Mouse (Mus musculus): Measurements from ENCODE around the gene Hand2. TPM values are rescaled to one million over a fixed set of nuclear protein-coding genes. Genes with fewer than 3 reads are reported as not detected.

The Hand2 gene
- polyA plus RNA-seq, 1 experiment: not detected

DNA sequence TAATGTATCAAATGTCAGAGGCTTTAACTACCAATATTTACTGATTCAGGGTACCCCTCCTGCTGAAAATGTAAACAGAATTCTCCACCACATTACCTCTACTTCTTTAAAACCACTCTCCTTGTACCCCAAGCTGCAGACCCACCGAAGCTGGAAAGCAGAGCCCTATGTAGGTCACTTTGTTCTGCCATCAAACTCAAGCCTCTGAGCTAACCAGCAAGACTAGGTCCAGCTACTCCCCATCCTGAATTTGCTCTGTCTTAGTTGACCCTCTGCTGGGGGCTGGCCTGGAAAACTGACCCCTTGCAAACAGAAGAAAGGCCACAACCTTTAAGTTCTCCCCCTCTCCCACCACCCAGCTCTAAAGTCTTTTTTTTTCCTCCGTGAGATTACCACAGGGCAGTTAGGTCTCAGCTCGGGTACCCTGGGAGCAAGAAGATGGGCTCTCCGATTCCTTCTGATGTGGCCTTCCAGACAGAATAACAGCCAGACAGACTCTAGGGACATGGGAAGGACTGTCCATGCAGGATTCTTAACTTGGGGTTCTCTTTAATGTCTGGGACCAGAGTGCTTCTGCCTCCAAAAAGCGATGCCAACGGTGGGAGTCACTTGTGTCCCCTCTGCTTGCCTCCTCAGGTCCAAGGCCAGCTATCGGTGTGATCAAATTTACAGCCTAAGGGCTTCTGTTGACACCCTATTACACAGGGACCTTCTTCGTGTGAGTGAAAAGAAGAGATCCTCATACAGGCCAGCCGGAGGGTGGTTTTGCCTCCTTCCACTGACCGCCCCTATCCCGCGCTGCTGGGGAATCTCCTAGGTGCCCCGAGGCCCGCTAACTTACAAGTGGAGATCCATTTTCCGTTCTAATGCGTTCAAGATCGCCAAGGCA is 1.4 kb upstream of the Hand2 start:
- no peak overlapping the region for H3K4me3 ChIP-seq (ENCODE audit: insufficient read depth, low read depth, low read length)
- no peaks in the 10 kb centered on the region for H3K4me1 ChIP-seq (ENCODE audit: control insufficient read depth, insufficient read depth, insufficient read length, low read length)
- H3K27ac ChIP-seq (replicated peaks; ENCODE audit: low read depth, low read length): no peak overlapping the region

GRCm38 (mm10) chr8:57319981-57320585 is 700 bp upstream of the Hand2 start:
- Histone ChIP-seq H3K4me1 (ENCODE audit: control insufficient read depth, insufficient read depth, insufficient read length, low read length) (no peaks in the 10 kb centered on the region), H3K4me3 (ENCODE audit: insufficient read depth, low read depth, low read length) (no peak overlapping the region), H3K27ac (replicated peaks; ENCODE audit: low read depth, low read length) (no peak overlapping the region)

GRCm38 (mm10) chr8:57321898-57322895 is 1.4 kb downstream of the Hand2 start:
- H3K4me1 ChIP-seq (ENCODE audit: control insufficient read depth, insufficient read depth, insufficient read length, low read length): no peaks in the 10 kb centered on the region
- H3K27ac ChIP-seq (replicated peaks; ENCODE audit: low read depth, low read length): no peak overlapping the region
- no peak overlapping the region for H3K4me3 ChIP-seq (ENCODE audit: insufficient read depth, low read depth, low read length)

- Histone ChIP-seq H3K4me1 (ENCODE audit: control insufficient read depth, insufficient read depth, insufficient read length, low read length) (no peaks in the 10 kb centered on the region), H3K4me3 (ENCODE audit: insufficient read depth, low read depth, low read length) (no peak overlapping the region), H3K27ac (replicated peaks; ENCODE audit: low read depth, low read length) (no peak overlapping the region)
Observed at GRCm38 (mm10) chr8:57322961-57323941, 2.5 kb downstream of the Hand2 start.

GRCm38 (mm10) chr8:57324091-57324490 is 3.3 kb downstream of the Hand2 start:
- H3K4me3 ChIP-seq (ENCODE audit: insufficient read depth, low read depth, low read length): no peak overlapping the region
- H3K27ac ChIP-seq (replicated peaks; ENCODE audit: low read depth, low read length): no peak overlapping the region
- no peaks in the 10 kb centered on the region for H3K4me1 ChIP-seq (ENCODE audit: control insufficient read depth, insufficient read depth, insufficient read length, low read length)

- Histone ChIP-seq H3K4me1 (ENCODE audit: control insufficient read depth, insufficient read depth, insufficient read length, low read length) (no peaks in the 10 kb centered on the region), H3K27ac (replicated peaks; ENCODE audit: low read depth, low read length) (no peak overlapping the region), H3K4me3 (ENCODE audit: insufficient read depth, low read depth, low read length) (no peak overlapping the region)
Observed at GRCm38 (mm10) chr8:57324671-57325070, 3.9 kb downstream of the Hand2 start.

GRCm38 (mm10) chr8:57325111-57325891 is 4.5 kb downstream of the Hand2 start:
- H3K4me1 ChIP-seq (ENCODE audit: control insufficient read depth, insufficient read depth, insufficient read length, low read length): no peaks in the 10 kb centered on the region
- no peak overlapping the region for H3K27ac ChIP-seq (replicated peaks; ENCODE audit: low read depth, low read length)
- no peak overlapping the region for H3K4me3 ChIP-seq (ENCODE audit: insufficient read depth, low read depth, low read length)

- no peak overlapping the region for H3K27ac ChIP-seq (replicated peaks; ENCODE audit: low read depth, low read length)
- H3K4me1 ChIP-seq (ENCODE audit: control insufficient read depth, insufficient read depth, insufficient read length, low read length): no peaks in the 10 kb centered on the region
- no peak overlapping the region for H3K4me3 ChIP-seq (ENCODE audit: insufficient read depth, low read depth, low read length)
Observed at GRCm38 (mm10) chr8:57326091-57327065, 5.6 kb downstream of the Hand2 start.

DNA sequence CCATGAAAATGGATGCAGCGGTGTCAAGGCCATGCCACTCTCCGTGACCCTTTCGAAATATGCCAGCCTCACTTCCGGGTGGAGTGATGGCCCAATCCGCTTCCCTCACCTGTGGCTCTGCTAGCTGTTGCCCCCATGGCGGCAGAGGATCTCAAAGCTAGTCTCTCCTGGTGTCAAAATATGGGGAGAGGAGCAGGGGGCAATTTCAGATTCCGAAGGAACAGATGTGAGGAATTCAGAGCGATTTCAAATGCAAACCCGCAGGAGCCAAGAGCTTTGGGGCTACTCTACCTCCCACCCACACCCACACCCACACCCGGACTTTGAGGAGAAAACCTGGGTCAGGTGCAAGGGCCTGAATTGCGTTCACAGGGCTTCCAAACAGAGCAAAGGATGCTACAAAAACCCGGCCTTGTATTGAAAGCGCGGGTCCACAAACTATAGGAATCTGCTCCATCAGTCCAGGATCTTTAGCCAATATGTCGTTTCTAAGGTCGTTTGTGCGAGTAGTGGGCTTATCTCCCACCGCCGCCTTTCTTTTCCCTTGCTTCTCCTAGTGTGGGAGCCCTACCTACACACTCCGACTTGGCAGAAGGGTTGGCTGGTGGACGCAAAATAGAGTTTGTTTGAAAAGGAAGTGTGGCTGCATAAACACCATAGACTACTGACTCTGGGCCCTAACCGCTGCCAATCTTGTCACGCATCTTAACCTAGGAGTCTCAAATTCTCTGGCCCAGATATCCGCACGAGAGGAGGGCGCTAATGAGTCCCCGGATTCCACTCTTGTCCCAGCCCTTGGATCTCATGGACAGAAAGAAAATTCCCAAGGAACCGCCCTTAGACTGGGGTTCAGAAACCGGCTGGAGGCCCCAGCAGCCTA is 6.7 kb downstream of the Hand2 start:
- H3K27ac ChIP-seq (replicated peaks; ENCODE audit: low read depth, low read length): no peak overlapping the region
- H3K4me3 ChIP-seq (ENCODE audit: insufficient read depth, low read depth, low read length): peak overlapping the region; percentile 25; the same call in 1 of the 2 replicates
- no peaks in the 10 kb centered on the region for H3K4me1 ChIP-seq (ENCODE audit: control insufficient read depth, insufficient read depth, insufficient read length, low read length)

- H3K4me3 ChIP-seq (ENCODE audit: insufficient read depth, low read depth, low read length): peak overlapping the region; percentile 25
- H3K27ac ChIP-seq (replicated peaks; ENCODE audit: low read depth, low read length): no peak overlapping the region
- H3K4me1 ChIP-seq (ENCODE audit: control insufficient read depth, insufficient read depth, insufficient read length, low read length): no peaks in the 10 kb centered on the region
Observed at GRCm38 (mm10) chr8:57328161-57328920, 7.6 kb downstream of the Hand2 start.

- no peak overlapping the region for H3K27ac ChIP-seq (replicated peaks; ENCODE audit: low read depth, low read length)
- no peaks in the 10 kb centered on the region for H3K4me1 ChIP-seq (ENCODE audit: control insufficient read depth, insufficient read depth, insufficient read length, low read length)
- peak overlapping the region; percentile 25 for H3K4me3 ChIP-seq (ENCODE audit: insufficient read depth, low read depth, low read length)
Observed at GRCm38 (mm10) chr8:57328931-57329341, 8.2 kb downstream of the Hand2 start.

All from brown adipose tissue, adult 24 weeks (tissue).